Mouse (Mus musculus) CH12.LX (cell line): ENCODE results near the gene L3mbtl2. TPM values are rescaled to one million over a fixed set of nuclear protein-coding genes. Genes with fewer than 3 reads are reported as not detected.

Experiments used
- DNase-seq: peaks from one replicate; pipeline ENCODE4 v3.0.0-alpha.2; 2013; ENCODE audit errors: extremely low read depth
- H3K27ac ChIP-seq: 2 replicates; pipeline ENCODE4 v1.5.1; 2012; ENCODE audit warnings: low read depth, mild to moderate bottlenecking, control low read depth, moderate library complexity; ENCODE audit not compliant: insufficient read depth
- H3K27me3 ChIP-seq: replicated peaks from 2 replicates; pipeline ENCODE3; 2012; ENCODE audit warnings: inconsistent platforms
- H3K36me3 ChIP-seq, 2 experiments: replicated peaks in 1 of 2; 2 replicates each; pipeline versions ENCODE3 to v1.6.1; 2012; ENCODE audit warnings: inconsistent platforms in 1 of 2, low read length in 1 of 2, mild to moderate bottlenecking in 1 of 2, mixed read lengths in 1 of 2, moderate library complexity in 1 of 2; ENCODE audit not compliant: control insufficient read depth in 1 of 2, insufficient read depth in 1 of 2
- H3K4me1 ChIP-seq, 2 experiments: 2 replicates each; pipeline ENCODE4 v1.6.1; 2012; ENCODE audit warnings: inconsistent platforms in 1 of 2, moderate library complexity in 1 of 2; ENCODE audit not compliant: insufficient read depth in 2 of 2, control insufficient read depth in 1 of 2
- H3K4me2 ChIP-seq: 2 replicates; pipeline ENCODE4 v1.6.1; 2012; ENCODE audit warnings: low read depth, mild to moderate bottlenecking, control low read depth; ENCODE audit not compliant: poor library complexity, insufficient read depth, severe bottlenecking
- H3K4me3 ChIP-seq, 3 experiments: fragments of 150-350 bp in 1 of 3; sonication (generic) in 1 of 3; replicated peaks in 1 of 3; 2 replicates each; pipeline versions ENCODE3 to v1.5.1; 2011 to 2012; ENCODE audit warnings: low read depth in 2 of 3, low read length in 2 of 3, mild to moderate bottlenecking in 2 of 3, moderate library complexity in 2 of 3, control low read depth in 1 of 3, improper control_type of control experiment in 1 of 3, inconsistent platforms in 1 of 3, mixed read lengths in 1 of 3; ENCODE audit not compliant: poor library complexity in 1 of 3
- H3K79me2 ChIP-seq: replicated peaks from 2 replicates; pipeline ENCODE4 v1.6.1; 2012; ENCODE audit warnings: mild to moderate bottlenecking, moderate library complexity; ENCODE audit not compliant: control insufficient read depth, poor library complexity, insufficient read depth, severe bottlenecking; ENCODE audit errors: extremely low read depth
- H3K9ac ChIP-seq: 2 replicates; pipeline ENCODE4 v1.6.1; 2012; ENCODE audit warnings: low read depth, mild to moderate bottlenecking, control low read depth, moderate library complexity; ENCODE audit not compliant: insufficient read depth
- H3K9me3 ChIP-seq: replicated peaks from 2 replicates; pipeline ENCODE3; 2012; ENCODE audit warnings: low read length, inconsistent platforms, mixed read lengths
- CHD2 ChIP-seq: IDR thresholded peaks from 2 replicates; pipeline ENCODE4 v1.6.1; 2011; ENCODE audit warnings: low read length, improper control_type of control experiment
- CTCF ChIP-seq, 2 experiments: IDR thresholded peaks in 1 of 2; conservative IDR thresholded peaks in 1 of 2; 2 replicates each; pipeline ENCODE4 v1.5.1; 2011 to 2012; ENCODE audit warnings: low read depth in 2 of 2, low read length in 2 of 2, improper control_type of control experiment in 1 of 2, inconsistent platforms in 1 of 2, mild to moderate bottlenecking in 1 of 2, moderate library complexity in 1 of 2
- EP300 ChIP-seq: IDR thresholded peaks from 2 replicates; pipeline ENCODE4 v1.6.1; 2011; ENCODE audit warnings: low read length, improper control_type of control experiment
- ETS1 ChIP-seq: conservative IDR thresholded peaks from 2 replicates; pipeline ENCODE4 v1.6.1; 2012; ENCODE audit warnings: low read depth, mild to moderate bottlenecking, inconsistent platforms, low read length, improper control_type of control experiment, moderate library complexity
- GABPA ChIP-seq: IDR thresholded peaks from 2 replicates; pipeline ENCODE4 v1.6.1; 2012; ENCODE audit warnings: low read depth, low read length, improper control_type of control experiment, inconsistent platforms; ENCODE audit not compliant: insufficient replicate concordance
- IRF4 ChIP-seq: IDR thresholded peaks from 2 replicates; pipeline ENCODE4 v1.6.1; 2014; ENCODE audit warnings: low read depth, mild to moderate bottlenecking, inconsistent platforms, low read length, improper control_type of control experiment
- JUND ChIP-seq: conservative IDR thresholded peaks from 2 replicates; pipeline ENCODE4 v1.6.1; 2011; ENCODE audit warnings: low read depth, low read length, improper control_type of control experiment
- KAT2A ChIP-seq: IDR thresholded peaks from 2 replicates; pipeline ENCODE4 v1.6.1; 2012; ENCODE audit warnings: low read length, improper control_type of control experiment, inconsistent platforms; ENCODE audit not compliant: insufficient replicate concordance
- MEF2A ChIP-seq: IDR thresholded peaks from 2 replicates; pipeline ENCODE4 v1.6.1; 2014; ENCODE audit warnings: low read depth, mild to moderate bottlenecking, inconsistent platforms, low read length, improper control_type of control experiment, borderline replicate concordance
- MYC ChIP-seq: IDR thresholded peaks from 2 replicates; pipeline ENCODE4 v1.6.1; 2011; ENCODE audit warnings: low read depth, mild to moderate bottlenecking, improper control_type of control experiment, low read length
- NRF1 ChIP-seq: IDR thresholded peaks from 2 replicates; pipeline ENCODE4 v1.6.1; 2014; ENCODE audit warnings: low read depth, mild to moderate bottlenecking, inconsistent platforms, low read length, improper control_type of control experiment, moderate library complexity
- PAX5 ChIP-seq: IDR thresholded peaks from 2 replicates; pipeline ENCODE4 v1.6.1; 2012; ENCODE audit warnings: low read length, inconsistent platforms, mixed read lengths
- POLR2A ChIP-seq: IDR thresholded peaks from 2 replicates; pipeline ENCODE4 v1.6.1; 2011; ENCODE audit warnings: low read depth, mild to moderate bottlenecking, improper control_type of control experiment, low read length
- RAD21 ChIP-seq: IDR thresholded peaks from 2 replicates; pipeline ENCODE4 v1.6.1; 2011; ENCODE audit warnings: low read depth, mild to moderate bottlenecking, low read length, improper control_type of control experiment, moderate library complexity
- SIN3A ChIP-seq: IDR thresholded peaks from 2 replicates; pipeline ENCODE4 v1.6.1; 2012; ENCODE audit warnings: low read length, improper control_type of control experiment, inconsistent platforms
- SMC3 ChIP-seq: IDR thresholded peaks from 2 replicates; pipeline ENCODE4 v1.6.1; 2011; ENCODE audit warnings: low read depth, low read length, improper control_type of control experiment
- TBP ChIP-seq: conservative IDR thresholded peaks from 2 replicates; pipeline ENCODE4 v1.6.1; 2011; ENCODE audit warnings: low read depth, low read length, improper control_type of control experiment
- UBTF ChIP-seq: IDR thresholded peaks from 2 replicates; pipeline ENCODE4 v1.6.1; 2012; ENCODE audit warnings: low read depth, mild to moderate bottlenecking, inconsistent platforms, low read length, improper control_type of control experiment, moderate library complexity
- USF1 ChIP-seq: IDR thresholded peaks from 2 replicates; pipeline ENCODE4 v1.6.1; 2014; ENCODE audit warnings: low read depth, mild to moderate bottlenecking, inconsistent platforms, low read length, improper control_type of control experiment
- ZC3H11A ChIP-seq: IDR thresholded peaks from 2 replicates; pipeline ENCODE4 v1.6.1; 2012; ENCODE audit warnings: low read depth, mild to moderate bottlenecking, inconsistent platforms, low read length, improper control_type of control experiment
- ZKSCAN1 ChIP-seq: IDR thresholded peaks from 2 replicates; pipeline ENCODE4 v1.6.1; 2012; ENCODE audit warnings: low read depth, inconsistent platforms, low read length, improper control_type of control experiment, borderline replicate concordance
- ZMIZ1 ChIP-seq: IDR thresholded peaks from 2 replicates; pipeline ENCODE4 v1.6.1; 2012; ENCODE audit warnings: low read depth, mild to moderate bottlenecking, inconsistent platforms, low read length, improper control_type of control experiment
- dilution Hi-C: fragments of 300-500 bp; cut with MboI; formaldehyde crosslinking; loops from 2 replicates; pipeline ENCODE4 v1.14.3; 2020; ENCODE audit warnings: low sequenced_read_pairs; ENCODE audit not compliant: extremely low pct_unique_long_range_greater_than_20kb, extremely low pct_ligation_motif_present
- in situ Hi-C: fragments of 300-500 bp; cut with MboI; formaldehyde crosslinking; loops from 3 replicates; pipeline ENCODE4 v1.14.3; 2019; ENCODE audit warnings: low sequenced_read_pairs, low pct_ligation_motif_present, low pct_unique_long_range_greater_than_20kb, mixed read lengths
- polyA plus RNA-seq: library from polyadenylated mRNA; unstranded; fragments of >175 nt; gene quantifications from 2 replicates; pipeline ENCODE4 v1.2.1, GENCODE M21; 2012; ENCODE audit warnings: low read depth; ENCODE audit not compliant: insufficient read length
- total RNA-seq, 2 experiments: library from RNA; depleted of rRNA; stranded (reverse); fragments of 300-350 nt in 1 of 2; fragments of >200 nt in 1 of 2; gene quantifications; 2 replicates each; pipeline ENCODE4 v1.2.3; 2012 to 2014

Gene L3mbtl2
- total and polyA plus RNA-seq, 3 experiments: 26.4 to 40.0 (median 29.7) TPM

DNA sequence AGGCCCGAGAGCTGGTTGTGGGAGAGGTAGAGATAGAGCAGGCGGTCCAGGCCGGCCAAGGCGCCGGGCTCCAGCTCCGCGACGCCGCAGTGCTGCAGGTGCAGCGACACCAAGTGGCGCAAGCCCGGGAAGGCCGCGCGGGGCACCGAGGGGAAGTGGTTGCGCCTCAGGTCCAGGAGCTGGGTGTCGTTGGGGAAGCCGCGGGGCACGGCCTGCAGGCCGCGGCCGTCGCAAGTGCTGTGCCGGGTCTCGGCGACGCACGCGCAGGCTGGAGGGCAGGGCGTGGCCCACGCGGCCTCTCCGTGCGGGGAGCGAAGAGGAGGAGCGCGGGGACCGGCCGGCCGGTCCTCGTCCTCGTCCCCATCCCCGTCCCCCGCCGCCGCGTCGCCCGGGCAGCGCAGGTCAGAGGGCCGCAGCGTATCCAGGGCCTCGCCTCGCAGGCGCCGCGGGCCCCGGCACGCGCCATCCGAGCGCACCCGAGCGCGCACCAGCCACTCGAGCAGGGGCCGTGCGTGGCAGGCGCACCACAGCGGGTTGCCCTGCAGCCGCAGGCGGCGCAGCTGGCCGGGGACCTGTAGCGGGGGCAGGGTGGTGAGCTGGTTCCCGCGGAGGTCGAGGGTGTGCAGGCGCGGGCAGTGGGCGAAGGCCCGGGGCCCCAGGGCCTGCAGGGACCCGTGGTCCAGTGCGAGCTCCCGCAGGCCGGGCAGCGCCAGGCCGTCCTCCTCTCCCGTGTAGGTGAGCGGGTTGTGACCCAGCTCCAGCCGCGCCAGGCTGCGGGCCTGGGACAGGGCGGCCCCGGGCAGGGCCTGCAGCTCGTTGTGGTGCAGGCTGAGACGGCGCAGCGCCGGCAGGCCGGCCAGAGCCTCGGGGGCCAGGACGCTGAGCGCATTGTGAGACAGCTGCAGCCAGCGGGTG lies 30.5 kb downstream of the L3mbtl2 start:
- TF ChIP-seq ZMIZ1 (no peak), GABPA (no peak), CHD2 (no peak), MEF2A (no peak), SIN3A (no peak), TBP (no peak), NRF1 (0 out of 2 replicates have a peak, but pooled peaks have one; percentile 22), JUND (no peak), MYC (no peak), ZKSCAN1 (no peak), UBTF (no peak), SMC3 (no peak), CTCF (conservative IDR thresholded peaks at IDR 0.05 in 1 of 2, IDR thresholded peaks at IDR 0.05 in 1 of 2; ENCODE audit: low read depth in 2 of 2, low read length in 2 of 2) (peak in 1 of 2 experiments; percentile 40; a peak in 2 of 4 replicates), ETS1 (no peak), USF1 (no peak), ZC3H11A (no peak)
- Histone ChIP-seq H3K27me3 (peaks cover 4% of the 10 kb centered on the region), H3K4me1 (peaks cover 8 to 9% of the 10 kb centered on the region in 2 experiments), H3K4me3 (no peak overlapping the region), H3K79me2 (no peaks in the 10 kb centered on the region), H3K9me3 (peaks cover 7% of the 10 kb centered on the region), H3K36me3 (peaks cover 2 to 9% of the 10 kb centered on the region in 2 experiments), H3K4me2 (no peak overlapping the region), H3K9ac (no peak overlapping the region), H3K27ac (no peak overlapping the region)
- dilution Hi-C loops: no loop called here
- DNase-seq: no peak
- in situ Hi-C loops: no loop called here

DNA sequence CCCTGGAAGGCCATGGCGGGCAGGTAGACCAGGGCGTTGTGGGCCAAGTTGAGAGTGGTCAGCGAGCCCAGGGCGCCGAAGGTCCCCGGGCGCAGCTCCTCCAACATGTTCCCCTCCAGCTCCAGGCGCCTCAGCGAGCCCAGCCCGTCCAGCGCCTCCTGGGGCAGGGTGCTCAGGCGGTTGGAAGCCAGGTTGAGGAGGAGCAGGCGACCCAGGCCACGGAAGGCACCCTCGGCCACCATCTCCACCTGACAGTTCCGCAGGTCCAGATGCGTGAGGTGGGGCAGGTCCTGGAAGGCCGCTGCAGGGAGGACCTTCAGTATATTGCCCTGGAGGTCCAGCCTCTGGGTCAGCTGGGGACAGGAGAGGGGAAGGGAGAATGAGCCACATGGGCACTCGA lies 31.2 kb downstream of the L3mbtl2 start:
- H3K27ac ChIP-seq: no peak overlapping the region
- dilution Hi-C loops: no loop called here
- H3K79me2 ChIP-seq: no peaks in the 10 kb centered on the region
- in situ Hi-C loops: no loop called here
- H3K4me3 ChIP-seq: no peak overlapping the region
- H3K4me1 ChIP-seq: peaks cover 8 to 9% of the 10 kb centered on the region in 2 experiments
- H3K27me3 ChIP-seq: peaks cover 4% of the 10 kb centered on the region
- peaks cover 0 to 3% of the 10 kb centered on the region in 2 experiments for H3K36me3 ChIP-seq
- TF ChIP-seq ZKSCAN1: no peak
- TF ChIP-seq EP300: no peak
- no peak for TF ChIP-seq POLR2A
- TF ChIP-seq KAT2A: no peak
- TF ChIP-seq PAX5: no peak
- no peak for TF ChIP-seq RAD21
- TF ChIP-seq IRF4: no peak
- no peak for TF ChIP-seq JUND
- no peak for TF ChIP-seq ETS1
- no peak for TF ChIP-seq GABPA
- peaks cover 7% of the 10 kb centered on the region for H3K9me3 ChIP-seq
- no peak overlapping the region for H3K9ac ChIP-seq
- no peak for DNase-seq
- no peak overlapping the region for H3K4me2 ChIP-seq
